Mouse (Mus musculus) liver, adult 2 months (tissue): ENCODE results near the gene Rgs18. TPM values are rescaled to one million over a fixed set of nuclear protein-coding genes. Genes with fewer than 3 reads are reported as not detected.
A peak's percentile ranks its signal among the peaks of the same experiment; 100 is the strongest.

Experiments used
- DNase-seq: peaks from one replicate; pipeline ENCODE4 v3.0.0-alpha.2; 2011; ENCODE audit warnings: low read depth, low spot score; ENCODE audit errors: extremely low read depth
- H3K27ac ChIP-seq: fragments of 200-500 bp; replicated peaks from 2 replicates; pipeline ENCODE4 v1.5.1; 2012; ENCODE audit warnings: low read depth, mild to moderate bottlenecking, control low read depth, inconsistent platforms, low read length; ENCODE audit not compliant: insufficient read depth
- H3K27me3 ChIP-seq: fragments of 200-500 bp; 2 replicates; pipeline ENCODE4 v1.6.1; 2012; ENCODE audit warnings: mild to moderate bottlenecking, moderate library complexity, low read length, inconsistent platforms; ENCODE audit not compliant: control insufficient read depth, insufficient read depth
- H3K36me3 ChIP-seq: fragments of 200-500 bp; 2 replicates; pipeline ENCODE4 v1.6.1; 2012; ENCODE audit warnings: low read length, inconsistent platforms; ENCODE audit not compliant: control insufficient read depth, insufficient read depth
- H3K4me1 ChIP-seq: fragments of 200-500 bp; 2 replicates; pipeline ENCODE4 v1.6.1; 2011; ENCODE audit warnings: low read length; ENCODE audit not compliant: control insufficient read depth, insufficient read depth
- H3K4me3 ChIP-seq: fragments of 200-500 bp; 2 replicates; pipeline ENCODE4 v1.5.1; 2011; ENCODE audit warnings: low read depth, mild to moderate bottlenecking, control low read depth, low read length, moderate library complexity; ENCODE audit not compliant: insufficient read depth
- H3K79me2 ChIP-seq: fragments of 200-500 bp; 2 replicates; pipeline ENCODE4 v1.6.1; 2012; ENCODE audit warnings: inconsistent platforms, mild to moderate bottlenecking, low read length, moderate library complexity; ENCODE audit not compliant: control insufficient read depth, insufficient read depth
- H3K9ac ChIP-seq: fragments of 200-500 bp; 2 replicates; pipeline ENCODE4 v1.6.1; 2012; ENCODE audit warnings: low read depth, mild to moderate bottlenecking, control low read depth, inconsistent platforms, low read length
- CTCF ChIP-seq: fragments of 200-500 bp; IDR thresholded peaks from 2 replicates; pipeline ENCODE4 v1.5.1; 2011; ENCODE audit warnings: low read depth, low read length, control low read depth
- POLR2A ChIP-seq: fragments of 200-500 bp; IDR thresholded peaks from 2 replicates; pipeline ENCODE4 v1.6.1; 2011; ENCODE audit warnings: low read length, control low read depth; ENCODE audit not compliant: insufficient read depth; ENCODE audit errors: extremely low read depth
- WGBS: fragments of 180-500 bp; shearing (Covaris S2); methylation state at CpG from one replicate; pipeline ENCODE4 v1.1.7; 2018; 5-methylcytosine and 5-hydroxymethylcytosine counted together
- polyA plus RNA-seq: library from polyadenylated mRNA; depleted of rRNA; stranded (reverse); fragments of >200 nt; gene quantifications from 2 replicates; pipeline ENCODE4 v1.2.3, GENCODE M21; 2012; rRNA removed
- total RNA-seq: library from RNA; depleted of rRNA; stranded (reverse); fragments of >200 nt; gene quantifications from 2 replicates; pipeline ENCODE4 v1.2.3, GENCODE M21; 2014; rRNA removed

The Rgs18 gene
- 0.13 and 0.18 TPM in 2 replicates for total RNA-seq
- polyA plus RNA-seq, result not detected in 2 replicates

DNA sequence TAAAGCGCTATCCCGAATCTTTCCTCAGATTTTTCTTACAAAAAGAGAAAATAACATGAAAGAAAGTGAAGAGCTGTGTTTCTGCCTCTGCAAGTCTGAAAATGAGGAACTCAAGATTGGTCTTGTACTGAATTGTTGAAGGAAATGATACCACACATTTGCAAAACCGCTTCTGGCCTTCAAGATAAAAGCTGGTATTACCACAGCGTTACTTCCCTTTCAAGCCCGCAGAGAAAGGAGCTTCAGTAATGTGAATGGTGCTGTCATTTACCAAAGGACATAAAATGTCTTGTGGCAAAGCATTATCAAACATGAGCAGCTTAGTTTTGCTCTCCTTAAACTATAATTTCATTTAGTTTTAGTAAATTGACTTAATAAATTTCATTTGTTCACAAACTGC, at the start of gene Rgs18:
Rgs18 (minus strand) TSS at position 105 of the 400 bp plus-strand sequence.
- Histone ChIP-seq H3K4me3 (no peak within 1 kb of the TSS), H3K36me3 (no peaks in the 10 kb centered on the region), H3K9ac (no peak within 1 kb of the TSS), H3K79me2 (no peaks in the 10 kb centered on the region), H3K4me1 (no peaks in the 10 kb centered on the region), H3K27me3 (no peaks in the 10 kb centered on the region), H3K27ac (no peak within 1 kb of the TSS)
- DNase-seq, result peak; percentile 1
- 79% methylated on average over 5 of the region's 5 CpGs for WGBS
- TF ChIP-seq POLR2A, result no peak
- no peak for TF ChIP-seq CTCF

GRCm38 (mm10) chr1:144774394-144774793, 841 bp downstream of the Rgs18 start:
- WGBS, result 58% methylated on average over 1 of the region's 1 CpGs
- no peak for DNase-seq
- Histone ChIP-seq H3K4me1 (no peaks in the 10 kb centered on the region), H3K27ac (no peak overlapping the region), H3K79me2 (no peaks in the 10 kb centered on the region), H3K9ac (no peak overlapping the region), H3K4me3 (no peak overlapping the region), H3K27me3 (no peaks in the 10 kb centered on the region), H3K36me3 (no peaks in the 10 kb centered on the region)
- TF ChIP-seq POLR2A (no peak), CTCF (no peak)

DNA sequence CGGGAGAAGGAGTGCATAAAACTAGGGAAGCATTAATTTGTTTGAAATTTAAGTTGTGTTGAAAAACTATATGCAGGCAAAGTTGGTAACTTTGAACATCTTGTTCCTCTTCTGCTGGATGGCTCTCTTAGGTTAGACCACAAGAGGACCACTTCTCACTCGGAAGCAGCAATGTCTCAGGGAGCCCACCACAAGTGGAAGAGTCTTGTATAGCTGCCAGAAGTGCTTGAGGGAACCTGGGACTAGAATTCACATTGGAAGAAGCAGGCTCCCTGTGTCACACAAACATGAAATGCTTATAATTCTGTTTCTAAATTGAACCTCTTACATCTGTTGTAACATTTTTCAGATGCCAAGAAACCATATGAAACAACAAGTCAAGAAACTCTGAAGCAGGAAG, 9.0 kb downstream of the Rgs18 start:
- WGBS, result 29% methylated on average over 2 of the region's 2 CpGs
- H3K4me3 ChIP-seq, result no peak overlapping the region
- no peak overlapping the region for H3K9ac ChIP-seq
- H3K27ac ChIP-seq, result no peak overlapping the region
- no peaks in the 10 kb centered on the region for H3K36me3 ChIP-seq
- no peaks in the 10 kb centered on the region for H3K79me2 ChIP-seq
- TF ChIP-seq POLR2A (no peak), CTCF (no peak)
- H3K27me3 ChIP-seq, result no peaks in the 10 kb centered on the region
- no peaks in the 10 kb centered on the region for H3K4me1 ChIP-seq
- no peak for DNase-seq

- 80% methylated on average over 3 of the region's 3 CpGs for WGBS
- no peak for TF ChIP-seq POLR2A
- no peak for TF ChIP-seq CTCF
Observed at GRCm38 (mm10) chr1:144760792-144761191, 14.4 kb downstream of the Rgs18 start.

DNA sequence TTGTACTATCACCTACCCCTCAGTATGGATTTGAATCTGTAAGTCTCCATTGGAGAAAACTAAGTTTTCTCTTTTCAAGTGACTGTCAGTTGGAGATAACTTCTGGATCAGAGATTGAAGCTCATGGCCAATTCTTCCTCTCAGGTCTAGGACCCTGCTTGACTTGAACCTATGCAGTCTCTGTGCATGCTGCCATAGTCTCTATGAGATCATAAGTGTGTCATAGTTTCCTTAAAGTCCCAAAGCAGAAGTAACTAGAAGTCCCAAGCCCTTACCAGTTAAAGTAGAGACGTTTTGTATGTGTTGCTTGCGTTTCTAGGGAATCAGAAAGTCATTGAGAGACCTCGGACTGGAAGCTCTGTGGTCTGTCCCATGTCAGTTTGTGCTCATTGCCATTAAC, 24.5 kb downstream of the Rgs18 start:
- Histone ChIP-seq H3K4me3 (no peak overlapping the region), H3K27me3 (no peaks in the 10 kb centered on the region), H3K27ac (no peak overlapping the region), H3K79me2 (no peaks in the 10 kb centered on the region), H3K9ac (no peak overlapping the region), H3K4me1 (no peaks in the 10 kb centered on the region), H3K36me3 (no peaks in the 10 kb centered on the region)
- no peak for DNase-seq
- 65% methylated on average over 3 of the region's 3 CpGs for WGBS
- no peak for TF ChIP-seq CTCF
- TF ChIP-seq POLR2A, result no peak

More at GRCm38 (mm10) chr1:144760792-144761191, 14.4 kb downstream of the Rgs18 start:
- H3K4me3 ChIP-seq, result no peak overlapping the region
- no peaks in the 10 kb centered on the region for H3K4me1 ChIP-seq
- no peaks in the 10 kb centered on the region for H3K79me2 ChIP-seq
- no peaks in the 10 kb centered on the region for H3K36me3 ChIP-seq
- H3K9ac ChIP-seq, result no peak overlapping the region
- DNase-seq, result no peak
- no peak overlapping the region for H3K27ac ChIP-seq
- H3K27me3 ChIP-seq, result no peaks in the 10 kb centered on the region

- H3K27me3 ChIP-seq, result no peaks in the 10 kb centered on the region
- H3K4me1 ChIP-seq, result no peaks in the 10 kb centered on the region
- H3K4me3 ChIP-seq, result no peak overlapping the region
- H3K9ac ChIP-seq, result no peak overlapping the region
- DNase-seq, result no peak
- H3K36me3 ChIP-seq, result no peaks in the 10 kb centered on the region
- no peak overlapping the region for H3K27ac ChIP-seq
- TF ChIP-seq CTCF, result no peak
- TF ChIP-seq POLR2A, result no peak
- H3K79me2 ChIP-seq, result no peaks in the 10 kb centered on the region
- 95% methylated on average over 1 of the region's 1 CpGs for WGBS
Observed at GRCm38 (mm10) chr1:144746182-144746581, 29.1 kb downstream of the Rgs18 start.
